Mouse (Mus musculus) thymus, postnatal 14 days (tissue): Measurements from ENCODE around the gene Manea.
"Not testable (repeated sequence)": the region's sequence is repeated elsewhere in the genome, so short reads cannot be mapped to it uniquely, and the experiment has no call there.

ENCODE experiments used
- DNase-seq: peaks from one replicate; pipeline ENCODE4 v3.0.0; 2021

The Manea gene

GRCm38 (mm10) chr4:26346443-26347106 lies at the start of gene Manea:
Gene Manea (minus strand): TSS chr4:26346891.
- DNase-seq, result peak; percentile 96

- DNase-seq, result no peak
Observed at GRCm38 (mm10) chr4:26354616-26355015, 7.9 kb upstream of the Manea start.

- no peak for DNase-seq
Observed at GRCm38 (mm10) chr4:26353643-26354231, 7.0 kb upstream of the Manea start.

- DNase-seq, result no peak
Observed at GRCm38 (mm10) chr4:26347239-26347638, 548 bp upstream of the Manea start.

- DNase-seq, result no peak
Observed at GRCm38 (mm10) chr4:26345741-26346442, 799 bp downstream of the Manea start.

- DNase-seq, result no peak
Observed at GRCm38 (mm10) chr4:26345080-26345479, 1.6 kb downstream of the Manea start.

- DNase-seq, result no peak
Observed at GRCm38 (mm10) chr4:26342346-26342745, 4.3 kb downstream of the Manea start.

GRCm38 (mm10) chr4:26338604-26339003 lies 8.1 kb downstream of the Manea start:
- no peak for DNase-seq

- no peak for DNase-seq
Observed at GRCm38 (mm10) chr4:26336563-26336962, 10.1 kb downstream of the Manea start.

- not testable (repeated sequence) for DNase-seq
Observed at GRCm38 (mm10) chr4:26304731-26305130, 42.0 kb downstream of the Manea start.

GRCm38 (mm10) chr4:26277112-26277716 lies 69.5 kb downstream of the Manea start:
- DNase-seq, result no peak

- no peak for DNase-seq
Observed at GRCm38 (mm10) chr4:26276264-26276663, 70.4 kb downstream of the Manea start.

GRCm38 (mm10) chr4:26275769-26276168 lies 70.9 kb downstream of the Manea start:
- DNase-seq, result no peak
